Mouse (Mus musculus) stomach, embryonic 14.5 days (tissue): ENCODE measurements around the gene Slc29a1. TPM values are rescaled to one million over a fixed set of nuclear protein-coding genes. Genes with fewer than 3 reads are reported as not detected.

Source experiments
- ATAC-seq: fragments of 200-750 bp; cut with Nextera tagmentation; 2 replicates; pipeline ENCODE4 v1.8.0; 2017; ENCODE audit warnings: low read depth, moderate TSS enrichment; ENCODE audit not compliant: insufficient number of reproducible peaks, insufficient read depth, low FRiP score
- H3K27ac ChIP-seq: fragments of 300-500 bp; sonication (generic); 2 replicates; pipeline ENCODE4 v1.5.1; 2014; ENCODE audit warnings: mild to moderate bottlenecking, low read length, moderate library complexity, mixed read lengths
- H3K27me3 ChIP-seq: fragments of 300-500 bp; sonication (generic); 2 replicates; pipeline ENCODE4 v1.6.1; 2014; ENCODE audit warnings: low read length, control low read depth, mixed read lengths; ENCODE audit not compliant: control insufficient read depth, insufficient read depth
- H3K36me3 ChIP-seq: fragments of 300-500 bp; sonication (generic); 2 replicates; pipeline ENCODE4 v1.6.1; 2014; ENCODE audit warnings: mild to moderate bottlenecking, control low read depth, low read length, moderate library complexity, mixed read lengths; ENCODE audit not compliant: control insufficient read depth, insufficient read depth
- H3K4me1 ChIP-seq: fragments of 300-500 bp; sonication (generic); 2 replicates; pipeline ENCODE4 v1.6.1; 2014; ENCODE audit warnings: low read length, control low read depth, mixed read lengths; ENCODE audit not compliant: control insufficient read depth, insufficient read depth
- H3K4me2 ChIP-seq: fragments of 300-500 bp; sonication (generic); replicated peaks from 2 replicates; pipeline ENCODE4 v1.6.1; 2014; ENCODE audit warnings: low read depth, low read length, control low read depth
- H3K4me3 ChIP-seq: fragments of 300-500 bp; sonication (generic); 2 replicates; pipeline ENCODE4 v1.5.1; 2014; ENCODE audit warnings: low read depth, low read length, control low read depth
- H3K9ac ChIP-seq: fragments of 300-500 bp; sonication (generic); replicated peaks from 2 replicates; pipeline ENCODE4 v1.6.1; 2014; ENCODE audit warnings: low read depth, mild to moderate bottlenecking, control low read depth, low read length, moderate library complexity, mixed read lengths
- H3K9me3 ChIP-seq: fragments of 300-500 bp; sonication (generic); 2 replicates; pipeline ENCODE4 v1.6.1; 2016; ENCODE audit warnings: low read depth, low read length, control low read depth; ENCODE audit not compliant: control insufficient read depth
- WGBS: fragments of 180-500 bp; shearing (Covaris S2); extraction: QIAGEN DNeasy Blood & Tissue Kit; methylation state at CpG from one replicate; pipeline ENCODE4 v1.1.7; 2014; 5-methylcytosine and 5-hydroxymethylcytosine counted together
- polyA plus RNA-seq: library from polyadenylated mRNA; unstranded; fragments of >200 nt; fragmentation: Nextera tagmentation; extraction: Ambion mirVana; gene quantifications from 2 replicates; pipeline ENCODE4 v1.2.1, GENCODE M21; 2014

Gene Slc29a1
- polyA plus RNA-seq, 1 experiment from 2014 or later = 73.0 TPM

DNA sequence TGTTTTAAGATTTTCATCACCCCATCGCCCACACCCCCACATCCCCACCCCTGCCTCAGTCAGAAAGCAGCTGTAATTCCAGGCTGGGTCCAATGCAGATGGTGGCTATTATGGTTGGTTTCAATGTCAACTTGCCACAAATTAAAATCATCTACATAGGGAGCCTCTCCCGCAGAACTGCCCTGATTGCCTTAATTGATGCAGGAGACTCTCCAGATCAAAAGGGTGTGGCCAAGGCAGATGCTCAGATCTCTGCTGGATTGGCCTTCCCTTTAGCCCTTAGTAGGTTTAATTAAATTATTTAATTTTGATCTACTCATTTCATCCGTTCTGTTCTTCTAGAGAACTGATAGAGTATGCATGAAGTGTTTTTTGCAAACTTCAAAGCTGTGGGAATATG lies 3.6 kb upstream of the Slc29a1 start:
- H3K27me3 ChIP-seq = no peaks in the 10 kb centered on the region
- H3K4me2 ChIP-seq = no peak overlapping the region
- no peak for ATAC-seq
- H3K9me3 ChIP-seq = no peaks in the 10 kb centered on the region
- H3K9ac ChIP-seq = no peak overlapping the region
- no peak overlapping the region for H3K27ac ChIP-seq
- H3K36me3 ChIP-seq = no peaks in the 10 kb centered on the region
- 86% methylated on average over 3 of the region's 3 CpGs for WGBS
- no peak overlapping the region for H3K4me3 ChIP-seq
- H3K4me1 ChIP-seq = peaks cover 14% of the 10 kb centered on the region

DNA sequence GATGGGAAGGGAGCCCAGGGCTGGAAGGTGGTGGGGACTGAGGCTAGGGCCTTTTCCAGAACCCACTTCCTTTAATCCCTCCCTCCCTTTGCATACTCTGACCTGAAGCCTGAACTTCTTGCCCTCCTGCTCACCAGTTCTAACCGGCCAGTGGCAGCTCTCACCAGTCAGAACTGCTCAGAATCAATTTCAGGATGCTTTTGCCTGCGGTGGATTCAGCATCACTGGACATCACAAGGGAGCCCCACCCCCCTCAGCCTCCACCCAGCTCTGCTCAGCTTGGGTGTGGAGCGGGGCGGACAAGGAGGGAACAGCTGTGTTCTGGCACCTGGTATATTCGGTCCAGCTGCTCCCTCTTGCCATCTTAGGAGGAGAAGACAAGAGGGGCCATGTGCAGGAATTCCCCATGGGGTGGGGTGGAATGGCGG lies 2.5 kb upstream of the Slc29a1 start, which contains the start of gene Mymx:
TSS of gene Mymx (minus strand) at position 226 of the 428 bp plus-strand sequence.
- Histone ChIP-seq H3K9me3 (no peaks in the 10 kb centered on the region), H3K9ac (no peak within 1 kb of the TSS), H3K4me3 (no peak within 1 kb of the TSS), H3K27me3 (no peaks in the 10 kb centered on the region), H3K4me2 (no peak within 1 kb of the TSS), H3K36me3 (no peaks in the 10 kb centered on the region), H3K4me1 (peaks cover 18% of the 10 kb centered on the region), H3K27ac (no peak within 1 kb of the TSS)
- WGBS = 30% methylated on average over 6 of the region's 6 CpGs
- no peak for ATAC-seq

DNA sequence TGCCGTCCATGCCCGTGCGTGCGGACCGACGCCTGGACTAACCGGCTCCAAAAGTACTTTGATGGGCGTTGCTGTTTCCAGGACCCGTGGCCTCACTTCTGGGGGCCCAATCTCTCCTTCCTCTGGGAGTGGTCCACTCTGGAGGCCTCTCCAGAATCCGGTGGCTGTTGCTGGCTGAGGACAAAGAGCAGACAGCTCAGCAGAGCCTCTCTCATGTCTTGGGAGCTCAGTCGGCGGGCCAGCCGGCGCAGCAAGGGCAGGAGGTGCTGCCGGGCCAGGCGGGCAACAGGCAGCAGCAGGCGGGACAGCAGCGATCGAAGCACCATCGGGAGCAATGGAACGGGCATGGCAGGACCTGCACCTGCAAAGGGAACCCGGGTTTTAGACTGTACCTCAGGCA lies 1.9 kb upstream of the Slc29a1 start:
- Histone ChIP-seq H3K4me3 (no peak overlapping the region), H3K27me3 (no peaks in the 10 kb centered on the region), H3K9me3 (no peaks in the 10 kb centered on the region), H3K36me3 (no peaks in the 10 kb centered on the region), H3K4me1 (peaks cover 20% of the 10 kb centered on the region), H3K27ac (no peak overlapping the region), H3K4me2 (no peak overlapping the region), H3K9ac (no peak overlapping the region)
- 19% methylated on average over 22 of the region's 22 CpGs for WGBS
- no peak for ATAC-seq

DNA sequence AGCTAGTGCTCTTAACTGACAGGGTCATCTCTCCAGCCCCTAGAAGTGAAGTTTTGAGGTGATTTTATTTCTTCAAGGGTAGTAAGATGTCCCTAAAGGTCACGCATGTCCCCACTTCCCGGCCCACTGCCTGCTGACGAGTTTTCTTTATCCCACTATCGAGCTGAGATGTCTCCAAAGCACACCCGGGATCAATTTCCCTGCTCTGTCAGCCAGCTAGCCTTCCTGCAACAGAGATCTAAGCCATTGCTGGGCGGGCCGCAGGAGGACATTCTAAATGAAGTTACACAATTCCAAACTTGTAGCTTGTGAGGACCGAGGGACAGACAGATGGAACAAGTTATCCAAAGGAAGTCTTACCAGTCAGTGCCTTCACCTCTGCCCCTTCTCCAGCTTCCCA lies 861 bp upstream of the Slc29a1 start:
- ATAC-seq = no peak
- 76% methylated on average over 8 of the region's 8 CpGs for WGBS
- Histone ChIP-seq H3K27ac (no peak overlapping the region), H3K9me3 (no peaks in the 10 kb centered on the region), H3K4me1 (peaks cover 20% of the 10 kb centered on the region), H3K9ac (no peak overlapping the region), H3K4me2 (no peak overlapping the region), H3K4me3 (no peak overlapping the region), H3K36me3 (no peaks in the 10 kb centered on the region), H3K27me3 (no peaks in the 10 kb centered on the region)

DNA sequence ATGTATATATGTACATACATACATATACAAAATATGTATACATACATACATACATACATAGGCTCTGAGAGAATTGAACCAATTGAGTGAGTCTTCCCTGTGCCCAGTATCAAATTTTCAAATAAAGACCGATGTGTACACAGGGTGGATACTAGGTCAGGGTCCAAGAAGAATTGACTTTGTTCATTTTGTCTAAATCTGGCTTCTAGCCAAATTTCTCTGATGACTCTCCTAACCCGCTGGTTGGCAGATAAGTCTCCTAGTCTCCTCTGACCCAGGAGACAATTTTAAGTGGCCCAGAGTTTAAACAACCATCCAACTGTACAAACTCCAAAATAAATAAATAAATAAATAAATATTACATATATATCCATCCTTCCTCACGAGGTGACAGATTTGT lies 515 bp downstream of the Slc29a1 start:
- H3K9ac ChIP-seq = no peak overlapping the region; the same call in 1 of the 2 replicates
- H3K4me1 ChIP-seq = peaks cover 31% of the 10 kb centered on the region
- ATAC-seq = no peak
- H3K27ac ChIP-seq = no peak overlapping the region
- H3K27me3 ChIP-seq = no peaks in the 10 kb centered on the region
- WGBS = 33% methylated on average over 3 of the region's 3 CpGs
- H3K4me2 ChIP-seq = peak overlapping the region; percentile 55
- H3K36me3 ChIP-seq = no peaks in the 10 kb centered on the region
- H3K4me3 ChIP-seq = peak overlapping the region; percentile 22; the same call in 1 of the 2 replicates
- H3K9me3 ChIP-seq = no peaks in the 10 kb centered on the region

DNA sequence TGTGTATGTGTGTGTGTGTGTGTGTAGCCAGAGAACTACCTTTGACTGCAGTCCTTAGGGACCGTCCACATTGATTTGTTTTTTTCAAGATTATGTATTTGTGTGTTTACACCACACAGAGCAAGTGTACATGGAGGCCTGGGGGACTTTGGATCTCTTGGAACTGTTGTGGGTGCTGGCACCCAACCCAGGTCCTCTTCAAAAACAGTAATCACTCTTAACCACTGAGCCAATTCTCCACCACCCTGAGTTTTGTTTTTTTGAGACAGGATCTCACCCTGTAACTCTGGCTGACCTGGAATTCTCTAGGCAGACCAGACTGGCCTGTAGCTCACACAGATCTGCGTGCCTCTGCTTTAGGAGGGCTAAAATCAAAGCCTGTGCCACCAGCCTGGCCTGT lies 1.0 kb downstream of the Slc29a1 start:
- no peak overlapping the region for H3K4me2 ChIP-seq
- peaks cover 36% of the 10 kb centered on the region for H3K4me1 ChIP-seq
- no peaks in the 10 kb centered on the region for H3K9me3 ChIP-seq
- H3K27me3 ChIP-seq = no peaks in the 10 kb centered on the region
- H3K4me3 ChIP-seq = no peak overlapping the region
- no peak for ATAC-seq
- no peak overlapping the region for H3K9ac ChIP-seq
- 71% methylated on average over 2 of the region's 2 CpGs for WGBS
- no peaks in the 10 kb centered on the region for H3K36me3 ChIP-seq
- H3K27ac ChIP-seq = no peak overlapping the region

DNA sequence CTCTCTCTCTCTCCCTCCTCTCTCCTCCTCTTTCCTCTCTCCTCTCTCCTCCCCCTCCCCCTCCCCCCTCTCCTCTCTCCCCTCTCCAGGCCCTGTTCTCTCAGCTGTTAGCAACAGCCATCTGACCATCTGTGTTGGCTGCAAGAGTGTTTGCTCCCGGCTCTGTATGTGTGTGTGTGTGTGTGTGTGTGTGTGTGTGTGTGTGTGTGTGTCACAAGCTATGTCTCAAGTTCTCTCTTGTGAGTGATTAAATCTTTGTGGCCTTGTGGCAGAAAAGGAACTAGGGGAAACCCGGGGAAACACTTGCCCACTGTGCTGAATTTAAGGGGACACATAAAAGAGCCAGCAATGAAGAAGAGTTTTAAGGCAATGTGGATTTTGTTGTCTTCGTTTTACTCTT lies 1.6 kb downstream of the Slc29a1 start:
- Histone ChIP-seq H3K4me2 (no peak overlapping the region), H3K36me3 (no peaks in the 10 kb centered on the region), H3K27ac (no peak overlapping the region), H3K4me1 (peaks cover 42% of the 10 kb centered on the region), H3K4me3 (no peak overlapping the region), H3K9ac (no peak overlapping the region), H3K9me3 (no peaks in the 10 kb centered on the region), H3K27me3 (no peaks in the 10 kb centered on the region)
- no peak for ATAC-seq
- WGBS = 42% methylated on average over 3 of the region's 3 CpGs

DNA sequence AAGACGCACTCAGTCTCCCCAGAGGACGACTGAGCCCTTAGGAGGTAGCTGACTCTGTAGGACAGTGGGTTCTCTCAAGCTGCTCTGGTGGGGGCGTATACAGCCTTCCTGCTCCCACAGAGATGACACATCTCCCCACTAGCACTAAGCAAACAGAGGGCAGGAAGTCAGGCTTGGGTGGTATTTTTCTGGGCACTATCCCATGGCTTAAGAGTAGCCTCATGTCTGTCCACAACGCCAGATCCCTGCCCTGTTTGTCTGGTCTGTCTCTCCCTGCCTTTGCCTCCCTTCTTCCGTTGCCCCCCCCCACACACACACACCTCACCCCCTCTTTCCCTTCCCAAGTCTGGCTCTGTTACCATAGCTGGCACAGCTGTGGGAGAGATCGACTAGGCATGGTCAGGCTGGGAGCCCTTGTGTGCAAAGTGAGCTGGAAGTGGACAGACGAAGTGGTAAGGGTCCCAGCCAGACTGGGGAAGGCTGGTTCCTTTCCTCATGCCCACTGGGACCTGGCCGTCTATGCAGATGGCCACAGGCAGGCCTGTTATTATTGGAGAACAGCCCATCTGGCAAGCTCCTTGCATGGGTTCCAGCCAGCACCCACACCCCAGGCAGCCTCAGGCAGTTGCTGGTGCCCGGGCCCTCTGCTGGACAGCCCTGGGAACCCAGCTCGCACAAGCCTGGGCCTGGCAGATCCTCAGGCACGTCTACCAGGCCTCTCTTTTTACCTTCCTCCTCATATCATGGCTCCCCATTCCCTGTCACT lies 2.6 kb downstream of the Slc29a1 start:
- Histone ChIP-seq H3K4me2 (no peak overlapping the region), H3K9ac (no peak overlapping the region), H3K9me3 (no peaks in the 10 kb centered on the region), H3K27me3 (no peaks in the 10 kb centered on the region), H3K36me3 (no peaks in the 10 kb centered on the region), H3K4me1 (peaks cover 49% of the 10 kb centered on the region), H3K4me3 (no peak overlapping the region), H3K27ac (0 out of 2 replicates have a peak overlapping the region, but pooled peaks have one; percentile 17)
- 44% methylated on average over 11 of the region's 11 CpGs for WGBS
- peak; percentile 31; the same call in 1 of the 2 replicates for ATAC-seq
